Mouse (Mus musculus) myocyte (in vitro differentiated cells): ENCODE results near the gene Zfp839. TPM values are rescaled to one million over a fixed set of nuclear protein-coding genes. Genes with fewer than 3 reads are reported as not detected.

Experiments
- H3K27me3 ChIP-seq: one replicate; pipeline ENCODE4 v1.6.1; 2011; ENCODE audit not compliant: control insufficient read depth, insufficient read depth, insufficient read length
- H3K36me3 ChIP-seq: one replicate; pipeline ENCODE4 v1.6.1; 2011; ENCODE audit not compliant: control insufficient read depth, insufficient read depth
- H3K4me2 ChIP-seq: one replicate; pipeline ENCODE4 v1.6.1; 2011; ENCODE audit warnings: low read depth, control low read depth
- H3K4me3 ChIP-seq: one replicate; pipeline ENCODE4 v1.5.1; 2011; ENCODE audit warnings: mild to moderate bottlenecking, control low read depth, moderate library complexity
- H3K79me2 ChIP-seq: one replicate; pipeline ENCODE4 v1.6.1; 2011; ENCODE audit not compliant: control insufficient read depth, insufficient read depth
- H3ac ChIP-seq: one replicate; pipeline ENCODE4 v1.6.1; 2011; ENCODE audit not compliant: control insufficient read depth, insufficient read length
- CEBPB ChIP-seq: IDR thresholded peaks from 2 replicates; pipeline ENCODE4 v1.6.1; 2011; ENCODE audit warnings: mild to moderate bottlenecking, moderate library complexity; ENCODE audit not compliant: poor library complexity, insufficient read depth, severe bottlenecking
- E2F4 ChIP-seq: IDR thresholded peaks from one replicate; pipeline ENCODE4 v1.6.1; 2011; ENCODE audit warnings: mild to moderate bottlenecking, control low read depth, moderate library complexity; ENCODE audit not compliant: insufficient read depth
- MAX ChIP-seq: IDR thresholded peaks from one replicate; pipeline ENCODE4 v1.6.1; 2011; ENCODE audit warnings: low read depth, mild to moderate bottlenecking, control low read depth
- MYOD1 ChIP-seq, 3 experiments: IDR thresholded peaks; one replicate each; pipeline ENCODE4 v1.6.1; 2011; ENCODE audit warnings: control low read depth in 2 of 3, low read depth in 2 of 3, mild to moderate bottlenecking in 2 of 3, moderate library complexity in 1 of 3; ENCODE audit not compliant: insufficient read length in 2 of 3, control insufficient read depth in 1 of 3
- MYOG ChIP-seq, 3 experiments: IDR thresholded peaks; one replicate each; pipeline ENCODE4 v1.6.1; 2011; ENCODE audit warnings: control low read depth in 2 of 3, low read depth in 2 of 3, mild to moderate bottlenecking in 2 of 3; ENCODE audit not compliant: insufficient read length in 2 of 3, control insufficient read depth in 1 of 3, insufficient read depth in 1 of 3
- POLR2A ChIP-seq: IDR thresholded peaks from one replicate; pipeline ENCODE4 v1.6.1; 2011; ENCODE audit warnings: low read depth, mild to moderate bottlenecking, control low read depth, moderate library complexity; ENCODE audit not compliant: insufficient read length
- POLR2AphosphoS2 ChIP-seq: IDR thresholded peaks from one replicate; pipeline ENCODE4 v1.6.1; 2011; ENCODE audit warnings: low read depth, control low read depth; ENCODE audit not compliant: insufficient read length
- REST ChIP-seq: IDR thresholded peaks from one replicate; pipeline ENCODE4 v1.6.1; 2011; ENCODE audit warnings: mild to moderate bottlenecking, control low read depth, moderate library complexity; ENCODE audit not compliant: insufficient read depth, insufficient read length
- SRF ChIP-seq: IDR thresholded peaks from one replicate; pipeline ENCODE4 v1.6.1; 2011; ENCODE audit warnings: low read depth; ENCODE audit not compliant: control insufficient read depth, insufficient read length
- TCF12 ChIP-seq: IDR thresholded peaks from one replicate; pipeline ENCODE4 v1.6.1; 2011; ENCODE audit warnings: mild to moderate bottlenecking, control low read depth; ENCODE audit not compliant: poor library complexity, insufficient read depth, severe bottlenecking
- TCF3 ChIP-seq: IDR thresholded peaks from one replicate; pipeline ENCODE4 v1.6.1; 2011; ENCODE audit warnings: low read depth, control low read depth; ENCODE audit not compliant: insufficient read length
- USF1 ChIP-seq: IDR thresholded peaks from one replicate; pipeline ENCODE4 v1.6.1; 2011; ENCODE audit warnings: low read depth, mild to moderate bottlenecking, control low read depth, moderate library complexity
- polyA plus RNA-seq: library from polyadenylated mRNA; unstranded; fragments of >200 nt; fragmentation: generic; extraction: Trizol; gene quantifications from one replicate; pipeline ENCODE4 v1.2.1, GENCODE M21; 2012; ENCODE audit warnings: missing spikeins

Gene Zfp839
- polyA plus RNA-seq, 1 experiment, result 3.1 TPM

DNA sequence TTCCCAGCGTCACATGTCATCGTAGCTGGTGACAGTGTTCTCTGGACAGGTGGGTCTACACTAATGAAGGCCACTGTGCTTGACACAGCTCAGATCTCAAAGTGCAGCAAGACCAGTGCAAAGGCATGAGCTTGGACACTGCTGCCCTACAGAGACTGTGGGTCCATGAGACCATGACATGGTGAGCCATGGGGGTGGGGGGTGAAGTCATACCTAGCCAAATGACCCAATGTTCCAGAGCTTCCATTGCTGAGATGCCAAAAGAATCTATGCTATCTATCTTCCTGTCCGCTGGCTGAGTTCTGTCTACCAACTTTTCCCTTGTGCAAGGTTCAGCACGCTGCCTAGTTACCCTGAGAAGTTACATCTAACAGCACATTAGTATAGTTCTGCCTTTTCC lies 21.1 kb upstream of the Zfp839 start:
- no peak for TF ChIP-seq POLR2AphosphoS2
- TF ChIP-seq MAX, result no peak
- no peak for TF ChIP-seq TCF12
- TF ChIP-seq POLR2A, result no peak
- TF ChIP-seq REST, result no peak
- TF ChIP-seq TCF3, result no peak
- no peak for TF ChIP-seq USF1
- no peak for TF ChIP-seq SRF
- no peak for TF ChIP-seq CEBPB
- TF ChIP-seq MYOD1 (IDR thresholded peaks at IDR 0.05; ENCODE audit: control insufficient read depth in 1 of 3, insufficient read length in 2 of 3, low read depth in 2 of 3), result no peak
- no peak for TF ChIP-seq MYOG (IDR thresholded peaks at IDR 0.05; ENCODE audit: control insufficient read depth in 1 of 3, insufficient read depth in 1 of 3, insufficient read length in 2 of 3, low read depth in 2 of 3)
- no peak for TF ChIP-seq E2F4
- H3K4me3 ChIP-seq, result no peak overlapping the region
- H3K36me3 ChIP-seq, result no peaks in the 10 kb centered on the region
- H3K4me2 ChIP-seq, result no peak overlapping the region
- H3ac ChIP-seq, result no peak overlapping the region
- H3K79me2 ChIP-seq, result no peaks in the 10 kb centered on the region
- no peaks in the 10 kb centered on the region for H3K27me3 ChIP-seq

DNA sequence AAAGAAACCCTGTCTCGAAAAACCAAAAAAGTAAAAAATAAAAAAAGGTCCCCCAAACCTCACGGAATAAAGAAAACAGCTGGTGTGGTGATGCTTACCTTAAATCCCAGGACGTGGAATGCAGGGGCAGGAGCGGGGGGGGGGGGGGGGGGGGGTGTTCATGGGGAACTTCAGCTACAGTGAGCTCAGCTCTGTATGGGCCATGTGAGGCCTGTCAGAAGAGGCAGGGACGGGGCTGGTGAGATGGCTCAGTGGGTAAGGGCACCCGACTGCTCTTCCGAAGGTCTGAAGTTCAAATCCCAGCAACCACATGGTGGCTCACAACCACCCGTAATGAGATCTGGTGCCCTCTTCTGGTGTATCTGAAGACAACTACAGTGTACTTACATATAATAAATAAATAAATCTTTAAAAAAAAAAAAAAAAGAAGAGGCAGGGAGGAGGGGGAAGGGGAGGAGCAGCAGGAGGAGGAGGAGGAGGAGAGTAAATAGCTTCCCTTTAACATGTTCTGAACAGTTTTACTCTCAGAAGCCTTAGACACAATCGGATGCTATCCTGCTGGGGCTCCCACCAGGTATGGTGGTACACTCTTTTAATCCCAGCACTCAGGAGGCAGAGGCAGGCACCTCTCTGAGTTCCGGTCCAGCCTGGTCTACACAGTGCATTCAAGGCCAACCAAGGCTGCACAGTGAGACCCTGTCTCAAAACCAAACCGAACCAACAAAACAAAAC lies 19.6 kb upstream of the Zfp839 start:
- Histone ChIP-seq H3K4me2 (no peak overlapping the region), H3ac (no peak overlapping the region), H3K36me3 (no peaks in the 10 kb centered on the region), H3K4me3 (no peak overlapping the region), H3K79me2 (no peaks in the 10 kb centered on the region), H3K27me3 (no peaks in the 10 kb centered on the region)
- no peak for TF ChIP-seq MYOD1 (IDR thresholded peaks at IDR 0.05; ENCODE audit: control insufficient read depth in 1 of 3, insufficient read length in 2 of 3, low read depth in 2 of 3)
- no peak for TF ChIP-seq CEBPB
- no peak for TF ChIP-seq USF1

DNA sequence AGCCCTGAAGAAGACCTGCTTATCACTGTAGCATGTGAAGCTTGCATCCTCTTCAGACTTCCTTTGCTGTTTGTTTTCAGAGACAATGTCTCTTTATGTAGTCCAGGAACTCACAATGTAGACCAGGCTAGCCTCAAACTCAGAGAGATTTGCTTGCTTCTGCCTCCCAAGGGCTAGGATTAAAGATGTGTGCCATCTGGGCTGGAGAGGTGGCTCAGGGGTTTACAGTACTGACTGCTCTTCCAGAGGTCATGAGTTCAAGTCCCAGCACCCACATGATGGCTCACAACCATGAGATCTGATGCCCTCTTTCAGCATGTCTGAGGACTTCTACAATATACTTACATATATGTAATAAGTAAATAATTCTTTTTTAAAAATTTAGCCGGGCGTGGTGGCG lies 14.9 kb upstream of the Zfp839 start:
- H3K27me3 ChIP-seq, result no peaks in the 10 kb centered on the region
- H3K4me3 ChIP-seq, result no peak overlapping the region
- no peaks in the 10 kb centered on the region for H3K36me3 ChIP-seq
- no peak overlapping the region for H3K4me2 ChIP-seq
- TF ChIP-seq MYOG (IDR thresholded peaks at IDR 0.05; ENCODE audit: control insufficient read depth in 1 of 3, insufficient read depth in 1 of 3, insufficient read length in 2 of 3, low read depth in 2 of 3), result no peak
- TF ChIP-seq TCF12, result no peak
- no peak for TF ChIP-seq MYOD1 (IDR thresholded peaks at IDR 0.05; ENCODE audit: control insufficient read depth in 1 of 3, insufficient read length in 2 of 3, low read depth in 2 of 3)
- TF ChIP-seq POLR2A, result no peak
- TF ChIP-seq TCF3, result no peak
- TF ChIP-seq MAX, result no peak
- no peak for TF ChIP-seq E2F4
- TF ChIP-seq CEBPB, result no peak
- TF ChIP-seq USF1, result no peak
- no peak overlapping the region for H3ac ChIP-seq
- no peaks in the 10 kb centered on the region for H3K79me2 ChIP-seq

DNA sequence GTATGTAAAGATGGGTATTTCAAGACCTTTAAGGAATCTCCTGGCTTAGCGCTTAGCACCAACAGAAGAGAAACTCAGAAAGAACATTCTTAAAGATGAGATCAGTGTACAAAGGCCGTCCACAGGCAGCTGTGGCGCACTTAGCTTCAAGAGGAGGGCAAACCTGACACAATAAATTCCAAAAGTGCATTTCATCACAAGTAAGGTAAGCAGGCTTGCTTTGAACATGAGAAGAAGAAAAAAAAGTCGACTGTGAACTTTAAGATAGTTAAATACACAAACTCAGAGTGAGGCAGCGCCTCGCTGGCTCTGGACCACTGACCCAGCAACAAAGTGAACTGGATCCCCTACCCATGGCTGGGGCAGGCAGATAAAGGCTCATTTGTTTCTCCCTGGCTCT lies 13.3 kb upstream of the Zfp839 start:
- no peak overlapping the region for H3ac ChIP-seq
- no peaks in the 10 kb centered on the region for H3K27me3 ChIP-seq
- H3K4me2 ChIP-seq, result peak overlapping the region; percentile 15
- no peak for TF ChIP-seq SRF
- H3K79me2 ChIP-seq, result no peaks in the 10 kb centered on the region
- H3K4me3 ChIP-seq, result no peak overlapping the region
- H3K36me3 ChIP-seq, result no peaks in the 10 kb centered on the region

DNA sequence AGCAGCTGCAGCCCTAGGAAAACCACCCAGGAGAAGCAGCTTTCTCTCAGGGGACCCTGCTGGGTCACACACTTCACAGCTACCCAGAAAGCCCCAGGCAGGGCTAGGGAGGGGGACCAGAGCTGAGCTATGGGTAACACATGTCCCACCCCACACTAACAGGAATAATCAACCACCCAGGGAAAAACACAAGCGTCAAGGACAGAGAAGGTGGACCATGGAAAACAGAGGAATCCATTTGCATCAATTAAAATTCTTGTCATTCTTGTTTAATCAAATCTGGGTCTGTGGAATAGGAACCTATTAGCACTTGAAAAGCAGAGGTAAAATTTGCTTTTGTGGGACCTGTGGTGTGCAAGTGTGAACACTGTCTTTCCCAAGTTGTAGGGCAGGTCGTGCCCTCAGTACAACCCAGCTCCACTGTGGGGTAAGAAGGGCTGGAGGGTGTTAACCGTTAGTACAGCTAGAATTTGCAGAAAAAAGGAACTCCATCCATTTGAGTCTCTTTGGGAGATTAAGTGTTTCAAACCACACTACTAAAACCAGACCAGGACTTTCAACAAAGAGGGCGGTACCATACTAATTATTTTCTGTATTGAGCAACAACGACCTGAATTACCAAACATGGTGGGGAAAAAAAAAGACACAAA lies 12.7 kb upstream of the Zfp839 start:
- no peak overlapping the region for H3K4me3 ChIP-seq
- no peaks in the 10 kb centered on the region for H3K79me2 ChIP-seq
- H3K27me3 ChIP-seq, result no peaks in the 10 kb centered on the region
- no peak overlapping the region for H3ac ChIP-seq
- no peak for TF ChIP-seq MAX
- H3K36me3 ChIP-seq, result no peaks in the 10 kb centered on the region
- H3K4me2 ChIP-seq, result no peak overlapping the region

DNA sequence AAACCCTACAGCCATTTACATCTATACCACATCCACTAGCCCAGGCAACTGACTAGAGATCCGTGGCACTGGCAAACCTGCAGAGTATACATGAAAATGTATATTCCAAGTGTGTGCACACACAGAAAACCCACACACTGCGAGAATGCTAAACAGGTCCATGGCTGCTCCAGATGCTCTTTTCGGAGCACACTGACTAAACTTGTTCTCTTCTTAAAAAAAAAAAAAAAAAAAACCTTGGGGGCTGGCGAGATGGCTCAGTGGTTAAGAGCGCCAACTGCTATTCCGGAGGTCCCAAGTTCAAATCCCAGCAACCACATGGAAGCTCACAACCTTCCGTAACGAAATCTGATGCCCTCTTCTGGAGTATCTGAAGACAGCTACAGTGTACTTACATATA lies 12.2 kb upstream of the Zfp839 start:
- Histone ChIP-seq H3K36me3 (no peaks in the 10 kb centered on the region), H3ac (no peak overlapping the region), H3K79me2 (no peaks in the 10 kb centered on the region), H3K27me3 (no peaks in the 10 kb centered on the region), H3K4me2 (no peak overlapping the region), H3K4me3 (no peak overlapping the region)
- TF ChIP-seq SRF (no peak), CEBPB (no peak), E2F4 (no peak), TCF3 (no peak), USF1 (no peak)
